Mouse (Mus musculus): ENCODE measurements around the gene Wnt9a. TPM values are rescaled to one million over a fixed set of nuclear protein-coding genes. Genes with fewer than 3 reads are reported as not detected.

Wnt9a gene
- polyA plus RNA-seq (2015; fragmentation: Nextera tagmentation; extraction: Ambion mirVana) = 1.6 and 2.1 TPM in 2 replicates

- Histone ChIP-seq H3K4me3 (replicated peaks) (peak within 1 kb of the TSS; percentile 68), H3K27ac (peak within 1 kb of the TSS; percentile 9; the same call in 1 of the 2 replicates)
- under 1% methylated on average over 119 of the region's 128 CpGs for WGBS
Observed at GRCm38 (mm10) chr11:59306461-59307421, at the start of gene Wnt9a. Wnt9a (plus strand) TSS chr11:59306928.

GRCm38 (mm10) chr11:59259647-59260046 lies 47.1 kb upstream of the Wnt9a start:
- WGBS = 81% methylated on average over 7 of the region's 7 CpGs
- ATAC-seq (replicated peaks; ENCODE audit: low FRiP score) = no peak
- no peaks in the 10 kb centered on the region for H3K9me3 ChIP-seq (replicated peaks)

More at GRCm38 (mm10) chr11:59306461-59307421, at the start of gene Wnt9a:
- peak; percentile 69 for ATAC-seq (replicated peaks; ENCODE audit: low FRiP score)
- Histone ChIP-seq H3K27me3 (peaks cover 75% of the 10 kb centered on the region), H3K9ac (peak within 1 kb of the TSS; percentile 59), H3K4me2 (peak within 1 kb of the TSS; percentile 99), H3K4me1 (peaks cover 51% of the 10 kb centered on the region), H3K36me3 (no peaks in the 10 kb centered on the region), H3K9me3 (replicated peaks) (no peaks in the 10 kb centered on the region)

GRCm38 (mm10) chr11:59260706-59261493 lies 45.8 kb upstream of the Wnt9a start:
- Histone ChIP-seq H3K4me1 (peaks cover 15% of the 10 kb centered on the region), H3K36me3 (no peaks in the 10 kb centered on the region), H3K4me2 (no peak overlapping the region), H3K27me3 (peaks cover 39% of the 10 kb centered on the region), H3K9ac (no peak overlapping the region), H3K9me3 (replicated peaks) (no peaks in the 10 kb centered on the region), H3K4me3 (replicated peaks) (no peak overlapping the region), H3K27ac (no peak overlapping the region)
- WGBS = 80% methylated on average over 10 of the region's 10 CpGs
- ATAC-seq (replicated peaks; ENCODE audit: low FRiP score) = 0 out of 2 replicates have a peak, but pooled peaks have one; percentile 40

More at GRCm38 (mm10) chr11:59259647-59260046, 47.1 kb upstream of the Wnt9a start:
- Histone ChIP-seq H3K27ac (no peak overlapping the region), H3K27me3 (peaks cover 31% of the 10 kb centered on the region), H3K4me3 (replicated peaks) (no peak overlapping the region), H3K9ac (no peak overlapping the region), H3K4me1 (peaks cover 13% of the 10 kb centered on the region), H3K36me3 (no peaks in the 10 kb centered on the region), H3K4me2 (no peak overlapping the region)

GRCm38 (mm10) chr11:59262308-59262707 lies 44.4 kb upstream of the Wnt9a start:
- no peaks in the 10 kb centered on the region for H3K36me3 ChIP-seq
- no peaks in the 10 kb centered on the region for H3K9me3 ChIP-seq (replicated peaks)
- H3K4me2 ChIP-seq = no peak overlapping the region
- no peak for ATAC-seq (replicated peaks; ENCODE audit: low FRiP score)
- H3K27ac ChIP-seq = no peak overlapping the region
- H3K4me3 ChIP-seq (replicated peaks) = no peak overlapping the region
- H3K27me3 ChIP-seq = peaks cover 54% of the 10 kb centered on the region
- peaks cover 15% of the 10 kb centered on the region for H3K4me1 ChIP-seq
- no peak overlapping the region for H3K9ac ChIP-seq

- peak; percentile 83 for ATAC-seq (replicated peaks; ENCODE audit: low FRiP score)
- Histone ChIP-seq H3K9ac (peak overlapping the region; percentile 47), H3K4me3 (replicated peaks) (peak overlapping the region; percentile 56), H3K27ac (no peak overlapping the region), H3K9me3 (replicated peaks) (no peaks in the 10 kb centered on the region), H3K4me1 (peaks cover 15% of the 10 kb centered on the region), H3K4me2 (peak overlapping the region; percentile 90), H3K27me3 (peaks cover 56% of the 10 kb centered on the region), H3K36me3 (no peaks in the 10 kb centered on the region)
- WGBS = under 1% methylated on average over 47 of the region's 56 CpGs
Observed at GRCm38 (mm10) chr11:59263870-59264563, 42.7 kb upstream of the Wnt9a start.

GRCm38 (mm10) chr11:59264593-59264992 lies 42.1 kb upstream of the Wnt9a start:
- peak overlapping the region; percentile 90 for H3K4me2 ChIP-seq
- WGBS = 4% methylated on average over 8 of the region's 8 CpGs
- H3K4me1 ChIP-seq = peaks cover 15% of the 10 kb centered on the region
- no peak for ATAC-seq (replicated peaks; ENCODE audit: low FRiP score)
- no peaks in the 10 kb centered on the region for H3K9me3 ChIP-seq (replicated peaks)
- peak overlapping the region; percentile 47 for H3K9ac ChIP-seq
- H3K4me3 ChIP-seq (replicated peaks) = peak overlapping the region; percentile 56
- peaks cover 56% of the 10 kb centered on the region for H3K27me3 ChIP-seq
- H3K27ac ChIP-seq = no peak overlapping the region
- no peaks in the 10 kb centered on the region for H3K36me3 ChIP-seq

GRCm38 (mm10) chr11:59265154-59265813 lies 41.4 kb upstream of the Wnt9a start:
- WGBS = 56% methylated on average over 8 of the region's 8 CpGs
- H3K9me3 ChIP-seq (replicated peaks) = no peaks in the 10 kb centered on the region
- no peak overlapping the region for H3K9ac ChIP-seq
- peaks cover 15% of the 10 kb centered on the region for H3K4me1 ChIP-seq
- H3K4me3 ChIP-seq (replicated peaks) = no peak overlapping the region
- no peak overlapping the region for H3K4me2 ChIP-seq
- no peaks in the 10 kb centered on the region for H3K36me3 ChIP-seq
- no peak for ATAC-seq (replicated peaks; ENCODE audit: low FRiP score)
- H3K27ac ChIP-seq = no peak overlapping the region
- H3K27me3 ChIP-seq = peaks cover 56% of the 10 kb centered on the region

GRCm38 (mm10) chr11:59266727-59267126 lies 40.0 kb upstream of the Wnt9a start:
- Histone ChIP-seq H3K27me3 (peaks cover 56% of the 10 kb centered on the region), H3K27ac (no peak overlapping the region), H3K9me3 (replicated peaks) (no peaks in the 10 kb centered on the region), H3K4me1 (peaks cover 15% of the 10 kb centered on the region), H3K4me3 (replicated peaks) (no peak overlapping the region), H3K4me2 (no peak overlapping the region), H3K36me3 (no peaks in the 10 kb centered on the region), H3K9ac (no peak overlapping the region)
- 50% methylated on average over 6 of the region's 6 CpGs for WGBS
- no peak for ATAC-seq (replicated peaks; ENCODE audit: low FRiP score)

GRCm38 (mm10) chr11:59274184-59274583 lies 32.5 kb upstream of the Wnt9a start:
- H3K4me1 ChIP-seq = no peaks in the 10 kb centered on the region
- ATAC-seq (replicated peaks; ENCODE audit: low FRiP score) = no peak
- no peaks in the 10 kb centered on the region for H3K36me3 ChIP-seq
- H3K27me3 ChIP-seq = peaks cover 15% of the 10 kb centered on the region
- no peak overlapping the region for H3K9ac ChIP-seq
- H3K9me3 ChIP-seq (replicated peaks) = no peaks in the 10 kb centered on the region
- H3K4me3 ChIP-seq (replicated peaks) = no peak overlapping the region
- no peak overlapping the region for H3K27ac ChIP-seq
- no peak overlapping the region for H3K4me2 ChIP-seq
- 91% methylated on average over 3 of the region's 3 CpGs for WGBS

- no peak overlapping the region for H3K27ac ChIP-seq
- no peaks in the 10 kb centered on the region for H3K36me3 ChIP-seq
- no peak overlapping the region for H3K4me3 ChIP-seq (replicated peaks)
- no peak for ATAC-seq (replicated peaks; ENCODE audit: low FRiP score)
- H3K4me2 ChIP-seq = no peak overlapping the region
- H3K4me1 ChIP-seq = no peaks in the 10 kb centered on the region
- 27% methylated on average over 2 of the region's 2 CpGs for WGBS
- H3K9ac ChIP-seq = no peak overlapping the region
- H3K27me3 ChIP-seq = peaks cover 28% of the 10 kb centered on the region
- H3K9me3 ChIP-seq (replicated peaks) = no peaks in the 10 kb centered on the region
Observed at GRCm38 (mm10) chr11:59276877-59277276, 29.9 kb upstream of the Wnt9a start.

GRCm38 (mm10) chr11:59278047-59278446 lies 28.7 kb upstream of the Wnt9a start:
- H3K4me3 ChIP-seq (replicated peaks) = no peak overlapping the region
- no peak overlapping the region for H3K27ac ChIP-seq
- H3K9ac ChIP-seq = no peak overlapping the region
- no peak for ATAC-seq (replicated peaks; ENCODE audit: low FRiP score)
- H3K4me1 ChIP-seq = no peaks in the 10 kb centered on the region
- no peaks in the 10 kb centered on the region for H3K36me3 ChIP-seq
- 68% methylated on average over 4 of the region's 4 CpGs for WGBS
- no peaks in the 10 kb centered on the region for H3K9me3 ChIP-seq (replicated peaks)
- no peak overlapping the region for H3K4me2 ChIP-seq
- peaks cover 35% of the 10 kb centered on the region for H3K27me3 ChIP-seq

All from kidney, embryonic 15.5 days (tissue).